Mouse (Mus musculus): Measurements from ENCODE around the gene Chd2. TPM values are rescaled to one million over a fixed set of nuclear protein-coding genes. Genes with fewer than 3 reads are reported as not detected.
"Not testable (repeated sequence)": the region's sequence is repeated elsewhere in the genome, so short reads cannot be mapped to it uniquely, and the experiment has no call there.

Chd2 gene
- total RNA-seq (2021) (10 to 100 TPM; 28.3 to 45.9 TPM), polyA plus RNA-seq (2012; rRNA removed) (11.1 and 12.9 TPM in 2 replicates)
- long read RNA-seq, partial matches to known transcripts = 1 of 2 reads
- long read RNA-seq, other reads (novel, unspliced or antisense) = 1 of 2 reads

DNA sequence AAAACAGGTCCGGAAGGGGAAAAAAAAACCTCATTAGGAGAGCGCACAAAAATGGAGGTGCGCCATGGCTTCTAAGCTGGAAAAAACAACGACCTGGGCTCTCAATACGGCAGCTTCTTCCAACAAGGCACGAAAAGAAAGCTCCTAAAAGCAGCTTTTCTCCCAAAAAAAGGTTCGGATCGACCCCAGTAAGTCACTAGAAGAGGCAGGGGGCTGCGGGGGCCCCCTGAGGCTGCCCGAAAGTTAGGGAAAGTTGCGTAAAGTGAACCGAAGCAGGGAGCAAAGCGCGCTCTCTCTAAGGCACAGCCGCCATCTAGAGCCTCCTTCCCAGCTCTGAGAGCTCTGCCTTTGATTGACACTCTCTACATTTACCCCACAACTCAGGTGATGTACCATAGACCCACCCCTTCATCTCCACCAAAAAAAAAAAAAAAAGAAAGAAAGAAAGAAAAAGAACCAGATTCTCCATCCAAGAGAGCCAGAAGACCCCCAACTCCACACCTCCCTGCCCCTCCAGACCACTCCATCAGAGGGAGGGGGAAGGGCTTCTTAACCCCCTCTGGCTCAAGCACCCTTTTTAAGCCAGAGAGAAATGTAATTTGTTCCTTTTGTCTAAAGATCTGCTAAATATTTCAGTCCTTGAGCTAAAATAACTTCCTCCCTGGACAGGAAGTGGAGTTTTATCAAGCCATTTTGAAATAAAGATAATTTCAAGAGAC lies at the start of gene Chd2:
Chd2 (minus strand) TSS at position 419 of the 719 bp plus-strand sequence.
- DNase-seq = peak; percentile 78

- DNase-seq = no peak
These were observed 49.1 kb upstream of the Chd2 start for GRCm38 (mm10) chr7:73590757-73591156.

DNA sequence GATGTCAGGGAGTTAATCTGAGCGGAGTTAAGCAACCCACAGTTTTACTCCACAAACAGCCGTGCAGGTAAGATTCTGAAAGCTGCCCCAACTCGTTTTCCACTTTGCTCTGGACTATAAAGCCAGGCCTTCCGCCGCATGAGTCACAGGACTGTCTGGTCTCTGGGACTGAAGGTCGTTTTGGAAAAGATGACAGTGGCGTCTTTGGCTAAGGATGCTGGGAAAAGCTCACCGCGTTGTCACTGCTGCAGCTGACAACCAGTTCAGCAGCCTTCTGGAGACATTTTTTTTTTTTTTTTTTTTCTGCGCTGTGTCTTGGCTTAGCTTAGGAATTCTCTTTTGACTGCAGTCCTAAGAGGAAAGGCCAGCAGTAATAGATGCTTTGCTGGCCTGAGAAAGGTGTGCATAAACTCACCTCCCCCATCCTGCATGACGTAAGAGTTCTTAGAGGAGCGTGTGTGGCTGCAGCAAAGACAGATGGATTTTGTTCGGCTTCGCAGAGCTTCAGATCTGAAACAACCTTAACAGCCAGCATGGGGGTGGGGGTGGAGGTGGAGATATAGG lies 47.7 kb upstream of the Chd2 start:
- peak; percentile 87 for DNase-seq

GRCm38 (mm10) chr7:73588351-73588906 lies 46.8 kb upstream of the Chd2 start:
- peak; percentile 63 for DNase-seq

DNA sequence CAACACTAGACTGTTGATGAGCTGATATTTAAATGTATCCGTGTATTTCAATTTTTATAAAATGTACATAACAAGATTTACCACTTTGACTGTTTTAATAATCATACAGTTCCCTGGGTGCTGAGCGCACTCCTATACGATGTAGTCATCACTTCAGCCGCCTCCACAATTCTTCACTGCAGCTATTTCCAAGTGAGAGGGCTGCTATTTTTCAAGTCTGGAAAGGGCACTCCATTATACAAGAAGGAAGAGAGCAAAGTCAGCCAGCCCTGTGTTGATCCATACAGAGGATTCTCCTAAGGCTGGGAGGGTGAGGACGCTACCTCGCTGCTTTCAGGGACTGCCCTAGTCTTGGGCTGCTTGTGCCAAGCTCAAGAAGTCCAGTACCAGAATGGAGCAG lies 45.1 kb upstream of the Chd2 start:
- DNase-seq = no peak

GRCm38 (mm10) chr7:73586206-73586605 lies 44.6 kb upstream of the Chd2 start:
- no peak for DNase-seq

GRCm38 (mm10) chr7:73585114-73586032 lies 43.7 kb upstream of the Chd2 start:
- DNase-seq = no peak

DNA sequence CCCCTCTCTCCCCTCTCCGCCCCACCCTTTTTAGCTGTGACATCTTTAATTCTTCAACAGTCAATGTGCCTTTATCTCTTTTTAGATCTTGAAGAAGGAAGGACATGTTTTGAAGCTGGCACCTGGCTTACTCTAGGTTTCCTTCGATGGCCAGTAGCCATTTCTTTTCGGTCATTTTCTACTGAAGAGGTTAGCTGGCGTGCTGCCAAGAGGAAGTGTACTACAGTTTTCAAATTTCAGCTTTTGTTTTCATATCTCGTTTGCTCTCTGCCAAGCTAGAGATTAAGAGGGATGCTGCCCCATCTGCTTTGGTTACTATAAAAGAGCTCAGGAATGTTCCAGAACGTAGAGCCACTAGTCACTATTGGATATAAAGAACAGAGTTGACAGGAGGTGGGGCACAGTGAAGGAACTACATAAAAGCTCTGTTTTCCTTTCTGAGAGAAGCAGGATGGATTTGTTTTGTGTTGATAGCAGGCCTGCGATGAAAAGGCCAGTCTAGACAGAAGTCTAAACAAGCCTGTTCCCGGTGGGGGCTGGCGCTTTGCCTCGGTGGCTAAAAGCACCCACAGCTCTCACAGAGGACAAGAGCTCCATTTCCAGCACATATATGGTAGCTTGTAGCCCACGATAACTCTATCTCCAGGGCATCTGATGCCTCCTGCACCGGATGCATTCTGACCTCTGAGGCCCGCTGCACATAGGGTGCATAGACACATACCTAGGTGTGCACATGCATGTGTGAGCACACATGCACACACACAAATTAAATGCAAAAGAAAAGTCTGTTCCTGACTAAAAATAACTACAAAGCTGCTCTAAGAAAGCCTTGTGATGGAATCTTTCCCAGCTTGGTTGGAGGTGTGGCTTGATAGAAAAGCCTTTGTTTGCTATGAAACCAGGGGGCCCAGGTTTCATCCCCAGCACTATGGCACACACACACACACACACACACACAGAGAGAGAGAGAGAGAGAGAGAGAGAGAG lies 42.7 kb upstream of the Chd2 start:
- peak; percentile 39 for DNase-seq

- DNase-seq = no peak
These were observed 41.8 kb upstream of the Chd2 start for GRCm38 (mm10) chr7:73583400-73583799.

GRCm38 (mm10) chr7:73581836-73582375 lies 40.3 kb upstream of the Chd2 start:
- DNase-seq = no peak

GRCm38 (mm10) chr7:73579072-73579731 lies 37.6 kb upstream of the Chd2 start:
- no peak for DNase-seq

- peak; percentile 33 for DNase-seq
These were observed 36.3 kb upstream of the Chd2 start for GRCm38 (mm10) chr7:73577888-73578421.

DNA sequence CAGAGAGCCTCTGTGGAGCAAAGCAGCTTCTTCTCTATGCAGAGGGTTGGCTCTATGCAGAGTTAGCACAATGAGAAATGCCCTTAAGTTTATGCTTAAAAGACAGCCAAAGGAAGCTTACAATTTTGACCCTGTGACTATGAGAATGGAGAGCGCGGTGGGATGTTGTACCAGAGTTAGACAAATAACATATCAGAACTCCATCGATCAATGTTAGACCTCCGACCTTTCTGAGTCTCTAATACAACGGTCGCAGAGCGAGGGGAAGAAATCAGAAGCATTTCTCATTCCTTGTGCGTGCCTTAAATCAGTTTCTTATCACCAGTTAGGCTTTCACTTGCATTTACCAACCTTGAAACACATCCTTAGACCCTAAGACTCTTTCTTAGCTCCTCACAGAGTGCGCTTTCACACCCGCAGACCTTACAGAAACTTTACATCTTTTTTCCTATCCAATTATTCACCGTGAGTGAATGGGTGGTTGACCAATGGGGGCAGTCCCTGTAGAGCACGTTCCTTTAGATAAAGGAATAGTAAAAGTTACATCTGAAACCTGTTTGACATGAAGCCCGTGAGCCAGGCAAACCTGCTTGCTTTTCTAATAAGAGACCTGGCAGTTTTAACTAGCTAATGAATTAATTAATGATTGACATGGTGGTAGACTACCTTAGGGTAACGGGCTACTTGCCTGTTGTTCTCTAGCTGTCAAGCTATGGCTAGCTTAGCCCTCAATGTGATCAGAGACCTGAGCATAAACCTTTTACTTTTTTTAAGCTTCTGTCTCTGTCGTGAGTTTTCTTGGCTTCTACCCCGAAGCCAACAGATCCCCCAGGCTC lies 34.7 kb upstream of the Chd2 start:
- no peak for DNase-seq

GRCm38 (mm10) chr7:73575257-73575656 lies 33.6 kb upstream of the Chd2 start:
- no peak for DNase-seq

DNA sequence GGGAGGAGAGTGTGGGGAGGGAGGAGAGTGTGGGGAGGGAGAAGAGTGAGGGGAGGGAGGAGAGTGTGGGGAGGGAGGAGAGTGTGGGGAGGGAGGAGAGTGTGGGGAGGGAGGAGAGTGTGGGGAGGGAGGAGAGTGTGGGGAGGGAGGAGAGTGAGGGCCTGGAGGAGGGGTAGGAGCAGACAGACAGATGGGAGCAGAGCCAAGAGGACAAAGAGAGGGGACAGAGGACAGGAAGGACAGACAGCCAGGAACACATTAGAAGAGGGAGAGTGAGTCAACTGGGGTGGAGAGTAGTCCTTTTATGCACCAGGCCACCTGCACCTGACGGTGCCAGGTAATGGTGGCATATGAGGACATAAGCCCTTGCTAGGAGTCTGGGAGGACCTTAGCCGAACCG lies 33.0 kb upstream of the Chd2 start:
- not testable (repeated sequence) for DNase-seq

- DNase-seq = no peak
These were observed 30.9 kb upstream of the Chd2 start for GRCm38 (mm10) chr7:73572571-73572970.

GRCm38 (mm10) chr7:73568801-73569403 lies 27.3 kb upstream of the Chd2 start:
- no peak for DNase-seq

DNA sequence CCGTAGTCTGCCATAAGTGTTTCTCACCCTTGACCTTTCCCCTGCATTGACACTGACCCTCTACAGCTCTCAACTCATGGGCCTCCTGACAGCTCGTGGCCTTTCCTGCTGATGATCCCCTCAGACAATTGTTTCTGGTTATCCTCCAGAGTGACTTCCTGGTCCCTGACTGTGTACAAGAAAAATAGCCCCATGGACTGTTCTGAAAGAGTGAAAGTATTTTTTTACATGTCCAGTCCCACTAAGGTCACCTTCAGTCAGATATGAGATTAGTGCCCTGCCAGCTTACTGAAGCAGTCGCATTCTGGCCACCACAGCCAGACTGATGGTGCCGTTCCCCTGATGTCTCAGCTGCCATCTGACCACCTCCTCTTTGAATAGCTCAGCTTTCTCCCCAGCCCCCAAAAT lies 26.1 kb upstream of the Chd2 start:
- DNase-seq = no peak

All from adrenal gland, adult 2 months (tissue).